Mouse (Mus musculus) thymus, adult 2 months (tissue): ENCODE results near the gene Atp4b. TPM values are rescaled to one million over a fixed set of nuclear protein-coding genes. Genes with fewer than 3 reads are reported as not detected.

Experiments used
- DNase-seq: peaks from one replicate; pipeline ENCODE4 v3.0.0; 2021
- H3K27ac ChIP-seq: fragments of 200-500 bp; 2 replicates; pipeline ENCODE4 v1.5.1; 2012; ENCODE audit warnings: low read length, control low read depth; ENCODE audit not compliant: control insufficient read depth, insufficient read depth
- H3K27me3 ChIP-seq: fragments of 200-500 bp; 2 replicates; pipeline ENCODE4 v1.6.1; 2012; ENCODE audit warnings: mild to moderate bottlenecking, low read length, moderate library complexity, mixed read lengths; ENCODE audit not compliant: control insufficient read depth, insufficient read depth
- H3K36me3 ChIP-seq: fragments of 200-500 bp; 2 replicates; pipeline ENCODE4 v1.6.1; 2012; ENCODE audit warnings: mild to moderate bottlenecking, low read length, moderate library complexity; ENCODE audit not compliant: control insufficient read depth, insufficient read depth
- H3K4me1 ChIP-seq: fragments of 200-500 bp; replicated peaks from 2 replicates; pipeline ENCODE4 v1.6.1; 2012; ENCODE audit warnings: low read length; ENCODE audit not compliant: control insufficient read depth, insufficient read depth
- H3K4me3 ChIP-seq: fragments of 200-500 bp; 2 replicates; pipeline ENCODE4 v1.5.1; 2012; ENCODE audit warnings: mild to moderate bottlenecking, low read length, control low read depth, moderate library complexity; ENCODE audit not compliant: control insufficient read depth, insufficient read depth
- CTCF ChIP-seq: fragments of 200-500 bp; IDR thresholded peaks from 2 replicates; pipeline ENCODE4 v1.5.1; 2012; ENCODE audit warnings: mild to moderate bottlenecking, control low read depth, low read length, moderate library complexity, borderline replicate concordance; ENCODE audit not compliant: control insufficient read depth, poor library complexity, insufficient read depth; ENCODE audit errors: extremely low read depth
- POLR2A ChIP-seq: fragments of 200-500 bp; IDR thresholded peaks from 2 replicates; pipeline ENCODE4 v1.6.1; 2012; ENCODE audit warnings: mild to moderate bottlenecking, low read length, control low read depth, moderate library complexity; ENCODE audit not compliant: control insufficient read depth, poor library complexity, insufficient read depth; ENCODE audit errors: extremely low read depth
- WGBS: fragments of 180-500 bp; shearing (Covaris S2); methylation state at CpG from one replicate; pipeline ENCODE4 v1.1.7; 2018; 5-methylcytosine and 5-hydroxymethylcytosine counted together
- polyA plus RNA-seq: library from polyadenylated mRNA; depleted of rRNA; stranded (reverse); fragments of >200 nt; gene quantifications from 2 replicates; pipeline ENCODE4 v1.2.3, GENCODE M21; 2012

The Atp4b gene
- polyA plus RNA-seq, 1 experiment, result 0.65 TPM

- TF ChIP-seq CTCF (no peak), POLR2A (no peak)
- no peak for DNase-seq
- Histone ChIP-seq H3K4me3 (no peak overlapping the region), H3K36me3 (no peaks in the 10 kb centered on the region), H3K4me1 (no peaks in the 10 kb centered on the region), H3K27ac (no peak overlapping the region), H3K27me3 (no peaks in the 10 kb centered on the region)
- 70% methylated on average over 2 of the region's 2 CpGs for WGBS
Measured at GRCm38 (mm10) chr8:13388744-13389143, 7.9 kb downstream of the Atp4b start.

GRCm38 (mm10) chr8:13387728-13388127 is 8.9 kb downstream of the Atp4b start:
- no peak for DNase-seq
- Histone ChIP-seq H3K36me3 (no peaks in the 10 kb centered on the region), H3K27me3 (no peaks in the 10 kb centered on the region), H3K4me3 (no peak overlapping the region), H3K27ac (no peak overlapping the region), H3K4me1 (no peaks in the 10 kb centered on the region)
- no peak for TF ChIP-seq CTCF
- TF ChIP-seq POLR2A, result no peak
- WGBS, result 37% methylated on average over 8 of the region's 8 CpGs

- Histone ChIP-seq H3K27me3 (no peaks in the 10 kb centered on the region), H3K27ac (no peak overlapping the region), H3K4me3 (no peak overlapping the region), H3K4me1 (no peaks in the 10 kb centered on the region), H3K36me3 (no peaks in the 10 kb centered on the region)
- WGBS, result 90% methylated on average over 13 of the region's 13 CpGs
- no peak for TF ChIP-seq POLR2A
- TF ChIP-seq CTCF, result no peak
- DNase-seq, result no peak
Measured at GRCm38 (mm10) chr8:13386366-13386765, 10.3 kb downstream of the Atp4b start.

- H3K27me3 ChIP-seq, result no peaks in the 10 kb centered on the region
- peaks cover 13% of the 10 kb centered on the region for H3K36me3 ChIP-seq
- no peak overlapping the region for H3K4me3 ChIP-seq
- H3K27ac ChIP-seq, result no peak overlapping the region
- no peaks in the 10 kb centered on the region for H3K4me1 ChIP-seq
- 95% methylated on average over 4 of the region's 4 CpGs for WGBS
- TF ChIP-seq CTCF, result no peak
- no peak for TF ChIP-seq POLR2A
- DNase-seq, result no peak
Measured at GRCm38 (mm10) chr8:13382999-13383398, 13.6 kb downstream of the Atp4b start.

- no peaks in the 10 kb centered on the region for H3K4me1 ChIP-seq
- peaks cover 15% of the 10 kb centered on the region for H3K36me3 ChIP-seq
- H3K27ac ChIP-seq, result no peak overlapping the region
- H3K4me3 ChIP-seq, result no peak overlapping the region
- TF ChIP-seq POLR2A (no peak), CTCF (no peak)
- DNase-seq, result no peak
- no peaks in the 10 kb centered on the region for H3K27me3 ChIP-seq
- 96% methylated on average over 3 of the region's 3 CpGs for WGBS
Measured at GRCm38 (mm10) chr8:13382536-13382935, 14.1 kb downstream of the Atp4b start.

- no peak overlapping the region for H3K4me3 ChIP-seq
- no peaks in the 10 kb centered on the region for H3K27me3 ChIP-seq
- H3K27ac ChIP-seq, result no peak overlapping the region
- H3K4me1 ChIP-seq, result no peaks in the 10 kb centered on the region
- WGBS, result 93% methylated on average over 7 of the region's 7 CpGs
- no peak for DNase-seq
- no peak for TF ChIP-seq POLR2A
- H3K36me3 ChIP-seq, result peaks cover 22% of the 10 kb centered on the region
Measured at GRCm38 (mm10) chr8:13381630-13382029, 15.0 kb downstream of the Atp4b start.

- no peak overlapping the region for H3K27ac ChIP-seq
- no peaks in the 10 kb centered on the region for H3K27me3 ChIP-seq
- no peaks in the 10 kb centered on the region for H3K4me1 ChIP-seq
- TF ChIP-seq POLR2A, result no peak
- no peak for DNase-seq
- 91% methylated on average over 8 of the region's 8 CpGs for WGBS
- peaks cover 82% of the 10 kb centered on the region for H3K36me3 ChIP-seq
- H3K4me3 ChIP-seq, result no peak overlapping the region
Measured at GRCm38 (mm10) chr8:13373151-13373662, 23.4 kb downstream of the Atp4b start.
